Mouse (Mus musculus) spleen, adult 2 months (tissue): Measurements from ENCODE around the gene Tas1r3.

Experiments used
- CTCF ChIP-seq: fragments of 200-500 bp; IDR thresholded peaks from 2 replicates; pipeline ENCODE4 v1.5.1; 2011; ENCODE audit warnings: mild to moderate bottlenecking, inconsistent platforms; ENCODE audit not compliant: insufficient read depth, insufficient read length, insufficient replicate concordance; ENCODE audit errors: extremely low read depth
- POLR2A ChIP-seq: fragments of 200-500 bp; IDR thresholded peaks from 2 replicates; pipeline ENCODE4 v1.6.1; 2011; ENCODE audit warnings: low read depth, low read length, inconsistent platforms

- TF ChIP-seq CTCF = no peak
- no peak for TF ChIP-seq POLR2A
Observed at GRCm38 (mm10) chr4:155838187-155839153, 24.7 kb downstream of the Tas1r3 start.
